31 mouse cellular contexts compared by ENCODE assay signal in genomic region chr6:57365866-57366265, GRCm38 (mm10). TPM values are rescaled to one million over a fixed set of nuclear protein-coding genes. Genes with fewer than 3 reads are reported as not detected.
"Had no signal": no experiment of that assay in that cellular context is flagged by ENCODE, and none has a peak within 500 bp of the region (broad histone marks: within the 10 kb centered on the region; RNA-seq: fewer than 3 reads in every experiment).

No protein-coding gene starts in this region.

RNA-seq across cellular contexts. Expression of gene Vmn1r17, which starts 2.3 kb away (rescaled TPM):
- polyA plus RNA-seq: limb, embryonic 10.5 days; limb, embryonic 11.5 days; limb, embryonic 12.5 days; limb, embryonic 13.5 days; limb, embryonic 14.5 days; limb, embryonic 15.5 days; liver, adult 2 months; liver, embryonic 11.5 days; liver, embryonic 12.5 days; liver, embryonic 13.5 days; liver, embryonic 14.5 days; liver, embryonic 15.5 days; liver, embryonic 16.5 days; liver, postnatal 0 days; lung, adult 2 months; lung, embryonic 14.5 days; lung, embryonic 15.5 days; lung, embryonic 16.5 days; lung, postnatal 0 days; macrophage; midbrain, embryonic 10.5 days; midbrain, embryonic 11.5 days; midbrain, embryonic 12.5 days; midbrain, embryonic 13.5 days; midbrain, embryonic 14.5 days; midbrain, embryonic 15.5 days; midbrain, embryonic 16.5 days; midbrain, postnatal 0 days; myocyte; neural tube, embryonic 11.5 days; neural tube, embryonic 12.5 days had no signal

RNA-seq across cellular contexts. Expression of gene Vmn1r18, which starts 29.7 kb away (rescaled TPM):
- polyA plus RNA-seq: limb, embryonic 10.5 days; limb, embryonic 11.5 days; limb, embryonic 12.5 days; limb, embryonic 13.5 days; limb, embryonic 14.5 days; limb, embryonic 15.5 days; liver, adult 2 months; liver, embryonic 11.5 days; liver, embryonic 12.5 days; liver, embryonic 13.5 days; liver, embryonic 14.5 days; liver, embryonic 15.5 days; liver, embryonic 16.5 days; liver, postnatal 0 days; lung, adult 2 months; lung, embryonic 14.5 days; lung, embryonic 15.5 days; lung, embryonic 16.5 days; lung, postnatal 0 days; macrophage; midbrain, embryonic 10.5 days; midbrain, embryonic 11.5 days; midbrain, embryonic 12.5 days; midbrain, embryonic 13.5 days; midbrain, embryonic 14.5 days; midbrain, embryonic 15.5 days; midbrain, embryonic 16.5 days; midbrain, postnatal 0 days; myocyte; neural tube, embryonic 11.5 days; neural tube, embryonic 12.5 days had no signal

RNA-seq across cellular contexts. Expression of gene Vmn1r16, which starts 36.6 kb away (rescaled TPM):
- polyA plus RNA-seq: limb, embryonic 10.5 days; limb, embryonic 11.5 days; limb, embryonic 12.5 days; limb, embryonic 13.5 days; limb, embryonic 14.5 days; limb, embryonic 15.5 days; liver, adult 2 months; liver, embryonic 11.5 days; liver, embryonic 12.5 days; liver, embryonic 13.5 days; liver, embryonic 14.5 days; liver, embryonic 15.5 days; liver, embryonic 16.5 days; liver, postnatal 0 days; lung, adult 2 months; lung, embryonic 14.5 days; lung, embryonic 15.5 days; lung, embryonic 16.5 days; lung, postnatal 0 days; macrophage; midbrain, embryonic 10.5 days; midbrain, embryonic 11.5 days; midbrain, embryonic 12.5 days; midbrain, embryonic 13.5 days; midbrain, embryonic 14.5 days; midbrain, embryonic 15.5 days; midbrain, embryonic 16.5 days; midbrain, postnatal 0 days; myocyte; neural tube, embryonic 11.5 days; neural tube, embryonic 12.5 days had no signal

RNA-seq across cellular contexts. Expression of gene Vmn1r19, which starts 37.7 kb away (rescaled TPM):
- polyA plus RNA-seq: limb, embryonic 10.5 days; limb, embryonic 11.5 days; limb, embryonic 12.5 days; limb, embryonic 13.5 days; limb, embryonic 14.5 days; limb, embryonic 15.5 days; liver, adult 2 months; liver, embryonic 11.5 days; liver, embryonic 12.5 days; liver, embryonic 13.5 days; liver, embryonic 14.5 days; liver, embryonic 15.5 days; liver, embryonic 16.5 days; liver, postnatal 0 days; lung, adult 2 months; lung, embryonic 14.5 days; lung, embryonic 15.5 days; lung, embryonic 16.5 days; lung, postnatal 0 days; macrophage; midbrain, embryonic 10.5 days; midbrain, embryonic 11.5 days; midbrain, embryonic 12.5 days; midbrain, embryonic 13.5 days; midbrain, embryonic 14.5 days; midbrain, embryonic 15.5 days; midbrain, embryonic 16.5 days; midbrain, postnatal 0 days; myocyte; neural tube, embryonic 11.5 days; neural tube, embryonic 12.5 days had no signal
